Mouse (Mus musculus) spleen, adult 2 months (tissue): ENCODE data around the gene Hoxd10.

Experiments used
- CTCF ChIP-seq: fragments of 200-500 bp; IDR thresholded peaks from 2 replicates; pipeline ENCODE4 v1.5.1; 2011; ENCODE audit warnings: mild to moderate bottlenecking, inconsistent platforms; ENCODE audit not compliant: insufficient read depth, insufficient read length, insufficient replicate concordance; ENCODE audit errors: extremely low read depth
- POLR2A ChIP-seq: fragments of 200-500 bp; IDR thresholded peaks from 2 replicates; pipeline ENCODE4 v1.6.1; 2011; ENCODE audit warnings: low read depth, low read length, inconsistent platforms

- TF ChIP-seq CTCF: no peak
- no peak for TF ChIP-seq POLR2A
Measured at GRCm38 (mm10) chr2:74653781-74654535, 37.8 kb upstream of the Hoxd10 start.
